Mouse (Mus musculus): ENCODE measurements around the gene Slc5a10. TPM values are rescaled to one million over a fixed set of nuclear protein-coding genes. Genes with fewer than 3 reads are reported as not detected.

The Slc5a10 gene
- polyA plus RNA-seq, 2 experiments, result 0.04 TPM; not detected in 1

DNA sequence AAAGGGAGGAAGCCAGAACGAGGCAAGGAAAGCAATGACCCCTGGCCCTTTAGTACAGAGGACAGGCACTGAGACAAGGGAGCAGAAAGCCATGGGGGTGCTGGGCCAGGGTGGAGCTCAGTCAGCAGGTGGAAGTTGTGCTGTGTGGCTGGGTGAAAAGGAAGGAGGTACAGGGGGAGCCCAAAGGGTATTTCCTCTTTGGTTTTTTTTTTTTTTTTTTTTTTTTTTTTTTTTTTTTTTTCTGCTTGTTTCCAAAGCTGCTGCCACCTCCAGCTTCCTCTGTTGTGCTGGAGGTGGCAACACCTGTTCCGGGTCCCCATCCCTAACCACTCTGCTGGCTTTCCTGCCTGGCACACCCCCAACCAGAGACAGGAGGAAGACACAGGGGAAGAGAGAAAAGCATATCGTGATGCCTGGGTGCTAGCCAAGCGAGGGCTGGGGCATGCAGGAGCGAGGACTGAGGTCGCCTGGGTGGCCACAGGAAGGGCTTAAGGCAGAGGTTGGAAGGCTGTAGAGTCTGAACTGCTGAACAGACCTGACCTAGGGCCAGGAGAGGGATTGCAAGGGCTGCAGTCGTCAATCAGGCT lies 59.7 kb downstream of the Slc5a10 start:
- Histone ChIP-seq H3K9me3 (ENCODE audit: control insufficient read depth, low read length) (no peaks in the 10 kb centered on the region), H3K36me3 (ENCODE audit: control insufficient read depth, insufficient read depth, low read length) (no peaks in the 10 kb centered on the region), H3K27ac (replicated peaks; ENCODE audit: low read depth, low read length) (no peak overlapping the region), H3K4me1 (ENCODE audit: control insufficient read depth, insufficient read depth, low read length) (no peaks in the 10 kb centered on the region), H3K27me3 (ENCODE audit: control insufficient read depth, insufficient read depth, low read length) (no peaks in the 10 kb centered on the region), H3K4me2 (replicated peaks; ENCODE audit: low read depth, low read length, severe bottlenecking) (no peak overlapping the region), H3K9ac (ENCODE audit: low read depth, low read length, severe bottlenecking) (no peak overlapping the region), H3K4me3 (replicated peaks; ENCODE audit: low read length) (no peak overlapping the region)
- DNase-seq (ENCODE audit: low spot score) (no peak), ATAC-seq (ENCODE audit: low FRiP score, low read depth) (no peak)
- 68% methylated on average over 7 of the region's 7 CpGs for WGBS
- TF ChIP-seq POLR2A (IDR thresholded peaks at IDR 0.05; ENCODE audit: borderline replicate concordance, extremely low read depth, insufficient read depth, insufficient read length), result no peak

DNA sequence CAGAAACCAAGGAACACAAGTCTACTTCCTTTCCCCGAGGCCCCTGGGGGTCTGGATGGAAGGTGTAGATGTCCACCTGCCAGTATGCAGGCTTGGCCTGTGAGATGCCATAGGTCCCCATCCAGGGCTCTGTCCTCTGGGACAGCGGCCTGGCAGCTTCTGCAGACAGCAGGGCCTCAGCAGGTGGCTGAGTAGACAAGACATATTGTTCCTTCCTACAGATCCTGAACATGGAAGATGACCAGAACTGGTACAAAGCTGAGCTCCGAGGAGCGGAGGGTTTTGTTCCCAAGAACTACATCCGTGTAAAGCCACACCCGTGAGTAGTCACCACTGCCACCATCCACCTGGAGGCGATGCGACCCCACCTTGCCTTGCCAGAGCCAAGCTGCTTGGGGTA lies 60.6 kb downstream of the Slc5a10 start:
- no peak for ATAC-seq (ENCODE audit: low FRiP score, low read depth)
- TF ChIP-seq POLR2A (IDR thresholded peaks at IDR 0.05; ENCODE audit: borderline replicate concordance, extremely low read depth, insufficient read depth, insufficient read length), result no peak
- no peak overlapping the region for H3K9ac ChIP-seq (ENCODE audit: low read depth, low read length, severe bottlenecking)
- no peak overlapping the region for H3K4me3 ChIP-seq (replicated peaks; ENCODE audit: low read length)
- no peaks in the 10 kb centered on the region for H3K36me3 ChIP-seq (ENCODE audit: control insufficient read depth, insufficient read depth, low read length)
- no peak overlapping the region for H3K4me2 ChIP-seq (replicated peaks; ENCODE audit: low read depth, low read length, severe bottlenecking)
- DNase-seq (ENCODE audit: low spot score), result no peak
- no peaks in the 10 kb centered on the region for H3K4me1 ChIP-seq (ENCODE audit: control insufficient read depth, insufficient read depth, low read length)
- no peak overlapping the region for H3K27ac ChIP-seq (replicated peaks; ENCODE audit: low read depth, low read length)
- WGBS, result 87% methylated on average over 8 of the region's 8 CpGs
- no peaks in the 10 kb centered on the region for H3K9me3 ChIP-seq (ENCODE audit: control insufficient read depth, low read length)
- H3K27me3 ChIP-seq (ENCODE audit: control insufficient read depth, insufficient read depth, low read length), result no peaks in the 10 kb centered on the region

DNA sequence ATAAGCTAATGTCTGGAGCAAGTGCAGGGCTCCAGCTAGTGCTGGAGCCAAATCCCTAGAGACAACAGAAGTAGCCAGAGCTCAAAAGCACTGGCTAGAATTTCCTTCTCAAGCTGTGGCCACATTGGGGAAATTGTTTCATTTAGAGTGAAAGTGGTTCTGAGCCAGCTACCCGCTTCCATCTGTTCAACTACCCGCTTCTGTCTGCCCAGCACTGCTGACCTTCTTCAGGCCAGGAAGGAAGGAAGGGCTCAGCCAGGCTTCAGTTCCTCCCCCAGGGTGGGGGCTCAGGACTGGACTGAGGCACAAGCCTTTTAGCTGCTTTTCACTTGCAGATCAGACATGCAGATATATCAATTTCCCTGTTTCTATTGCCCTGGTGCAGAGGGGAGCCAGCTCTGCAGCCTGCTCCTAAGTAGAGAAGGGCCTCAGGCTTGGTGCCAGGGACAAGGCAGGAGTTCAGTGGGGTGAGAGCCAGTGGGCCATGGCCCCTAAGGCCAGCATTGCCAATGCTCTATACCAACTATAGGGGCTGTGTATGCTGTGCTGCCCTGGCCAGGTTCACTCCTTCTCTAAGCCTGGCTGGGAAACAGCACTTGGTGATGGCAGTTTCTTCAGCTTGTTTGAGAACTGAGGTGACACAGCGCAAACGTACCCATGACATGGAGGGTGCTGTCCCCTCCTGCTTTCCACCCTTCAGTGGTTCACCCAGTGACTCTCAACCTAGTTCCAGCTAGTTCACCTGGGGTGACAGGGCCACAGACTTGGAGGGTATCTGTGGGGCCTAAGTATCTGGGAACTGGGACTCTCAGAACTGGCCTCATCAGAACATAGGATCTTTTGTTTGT lies 61.4 kb downstream of the Slc5a10 start:
- H3K4me1 ChIP-seq (ENCODE audit: control insufficient read depth, insufficient read depth, low read length), result no peaks in the 10 kb centered on the region
- H3K4me2 ChIP-seq (replicated peaks; ENCODE audit: low read depth, low read length, severe bottlenecking), result no peak overlapping the region
- H3K4me3 ChIP-seq (replicated peaks; ENCODE audit: low read length), result no peak overlapping the region
- DNase-seq (ENCODE audit: low spot score) (no peak), ATAC-seq (ENCODE audit: low FRiP score, low read depth) (no peak)
- no peak for TF ChIP-seq POLR2A (IDR thresholded peaks at IDR 0.05; ENCODE audit: borderline replicate concordance, extremely low read depth, insufficient read depth, insufficient read length)
- H3K27me3 ChIP-seq (ENCODE audit: control insufficient read depth, insufficient read depth, low read length), result no peaks in the 10 kb centered on the region
- WGBS, result 72% methylated on average over 4 of the region's 4 CpGs
- H3K9me3 ChIP-seq (ENCODE audit: control insufficient read depth, low read length), result no peaks in the 10 kb centered on the region
- H3K27ac ChIP-seq (replicated peaks; ENCODE audit: low read depth, low read length), result no peak overlapping the region
- no peak overlapping the region for H3K9ac ChIP-seq (ENCODE audit: low read depth, low read length, severe bottlenecking)
- no peaks in the 10 kb centered on the region for H3K36me3 ChIP-seq (ENCODE audit: control insufficient read depth, insufficient read depth, low read length)

DNA sequence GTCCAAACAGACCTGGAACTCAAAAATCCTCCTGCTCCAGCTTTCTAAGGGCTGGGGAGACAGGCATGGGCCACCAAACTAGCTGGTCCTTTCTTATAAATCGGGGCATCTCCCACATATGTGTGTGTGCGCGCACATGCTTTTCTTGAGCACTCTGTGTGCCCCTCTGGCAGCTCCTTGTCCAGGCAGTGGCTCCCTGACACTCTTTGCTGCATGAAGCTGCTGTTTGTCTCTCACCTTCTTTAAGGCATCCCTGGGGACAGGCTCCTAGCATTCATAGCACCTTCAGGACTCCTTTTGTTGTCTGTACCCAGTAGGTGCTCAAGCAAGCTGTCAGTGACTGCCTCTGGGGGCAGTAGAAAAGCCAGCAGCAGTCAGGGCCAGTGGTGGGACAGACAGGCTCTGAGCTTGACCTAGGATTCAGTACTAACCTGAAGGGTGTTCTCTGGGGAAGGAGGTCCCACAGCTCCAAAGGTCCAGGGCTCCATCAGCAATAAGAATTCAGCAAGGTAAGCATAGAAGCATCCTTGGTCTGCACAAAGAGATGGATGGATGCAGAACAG lies 62.2 kb downstream of the Slc5a10 start:
- no peak for TF ChIP-seq POLR2A (IDR thresholded peaks at IDR 0.05; ENCODE audit: borderline replicate concordance, extremely low read depth, insufficient read depth, insufficient read length)
- WGBS, result 90% methylated on average over 3 of the region's 3 CpGs
- Histone ChIP-seq H3K4me2 (replicated peaks; ENCODE audit: low read depth, low read length, severe bottlenecking) (no peak overlapping the region), H3K9ac (ENCODE audit: low read depth, low read length, severe bottlenecking) (no peak overlapping the region), H3K9me3 (ENCODE audit: control insufficient read depth, low read length) (no peaks in the 10 kb centered on the region), H3K4me3 (replicated peaks; ENCODE audit: low read length) (no peak overlapping the region), H3K4me1 (ENCODE audit: control insufficient read depth, insufficient read depth, low read length) (no peaks in the 10 kb centered on the region), H3K36me3 (ENCODE audit: control insufficient read depth, insufficient read depth, low read length) (no peaks in the 10 kb centered on the region), H3K27ac (replicated peaks; ENCODE audit: low read depth, low read length) (no peak overlapping the region), H3K27me3 (ENCODE audit: control insufficient read depth, insufficient read depth, low read length) (no peaks in the 10 kb centered on the region)
- ATAC-seq (ENCODE audit: low FRiP score, low read depth) (no peak), DNase-seq (ENCODE audit: low spot score) (no peak)

DNA sequence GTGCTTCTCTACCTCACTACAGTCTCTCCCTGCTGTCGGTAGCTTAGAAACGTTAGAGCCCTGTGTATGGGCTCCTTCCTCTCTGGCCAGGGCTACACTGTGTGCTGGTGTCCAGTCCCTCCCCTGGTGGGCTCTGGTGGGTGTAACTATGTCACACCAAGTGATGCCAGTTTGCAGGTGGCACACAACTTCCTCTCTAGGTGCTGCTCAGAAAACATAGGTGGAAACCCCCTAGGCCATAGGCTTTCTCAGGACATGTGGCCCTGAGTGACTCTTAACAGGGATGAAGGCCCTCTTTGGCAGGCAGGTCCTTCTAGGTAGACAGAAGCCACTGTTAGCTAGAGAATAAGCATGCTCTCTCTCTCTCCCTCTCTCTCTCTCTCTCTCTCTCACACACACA lies 63.2 kb downstream of the Slc5a10 start:
- WGBS, result 66% methylated on average over 2 of the region's 2 CpGs
- Histone ChIP-seq H3K4me1 (ENCODE audit: control insufficient read depth, insufficient read depth, low read length) (no peaks in the 10 kb centered on the region), H3K9ac (ENCODE audit: low read depth, low read length, severe bottlenecking) (no peak overlapping the region), H3K4me2 (replicated peaks; ENCODE audit: low read depth, low read length, severe bottlenecking) (no peak overlapping the region), H3K4me3 (replicated peaks; ENCODE audit: low read length) (no peak overlapping the region), H3K27me3 (ENCODE audit: control insufficient read depth, insufficient read depth, low read length) (no peaks in the 10 kb centered on the region), H3K27ac (replicated peaks; ENCODE audit: low read depth, low read length) (no peak overlapping the region), H3K36me3 (ENCODE audit: control insufficient read depth, insufficient read depth, low read length) (no peaks in the 10 kb centered on the region), H3K9me3 (ENCODE audit: control insufficient read depth, low read length) (no peaks in the 10 kb centered on the region)
- ATAC-seq (ENCODE audit: low FRiP score, low read depth) (no peak), DNase-seq (ENCODE audit: low spot score) (no peak)
- no peak for TF ChIP-seq POLR2A (IDR thresholded peaks at IDR 0.05; ENCODE audit: borderline replicate concordance, extremely low read depth, insufficient read depth, insufficient read length)
